Mouse (Mus musculus): ENCODE data around the gene Chpf. TPM values are rescaled to one million over a fixed set of nuclear protein-coding genes. Genes with fewer than 3 reads are reported as not detected.
A peak's percentile ranks its signal among the peaks of the same experiment; 100 is the strongest.

Gene Chpf
- polyA plus RNA-seq, 1 experiment from 2014 or later: 27.0 TPM

DNA sequence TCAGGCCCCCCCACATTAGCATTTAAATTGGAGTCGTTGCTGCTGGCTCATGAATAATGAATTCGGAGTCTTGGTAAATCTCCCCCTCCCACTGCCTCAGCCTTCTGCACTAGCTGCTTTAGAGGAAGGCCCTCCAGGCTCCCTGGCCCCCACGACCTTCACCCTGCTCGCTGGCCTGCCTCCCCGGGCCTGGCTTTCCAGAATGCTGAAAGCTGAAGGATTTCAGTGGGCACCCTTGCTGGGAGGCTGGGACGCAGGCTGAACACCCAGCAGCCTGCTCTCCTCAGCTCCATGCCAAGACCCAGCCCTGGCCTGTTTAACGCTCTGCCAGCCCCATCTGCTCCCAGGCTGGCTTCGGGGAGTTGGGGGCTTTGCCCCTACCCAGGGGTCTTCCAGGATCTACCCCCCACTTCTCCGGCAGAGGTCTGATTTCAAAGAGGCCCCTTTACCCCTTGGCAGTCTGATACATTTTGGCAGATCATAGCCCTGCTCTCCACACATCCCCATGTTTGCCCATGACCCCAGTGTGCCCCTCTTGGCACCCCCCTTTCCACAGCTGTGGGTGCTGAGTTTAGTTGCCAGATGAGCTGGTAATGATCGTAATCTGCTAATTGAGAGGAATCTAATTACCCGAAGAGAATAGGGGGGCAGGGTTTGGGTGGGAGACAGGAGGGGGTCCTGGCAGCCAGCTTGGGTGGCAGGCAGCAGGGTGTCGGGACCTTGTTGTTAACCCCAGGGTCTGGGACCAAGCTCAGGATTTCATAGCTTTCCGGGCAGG, 35.7 kb downstream of the Chpf start:
- WGBS: 54% methylated on average over 13 of the region's 13 CpGs
- Histone ChIP-seq H3K4me2 (ENCODE audit: low read length) (no peak overlapping the region), H3K4me1 (ENCODE audit: control insufficient read depth in 2 of 2, insufficient read depth in 2 of 2, low read length in 2 of 2) (peaks cover 20 to 40% of the 10 kb centered on the region in 2 experiments), H3K36me3 (ENCODE audit: control insufficient read depth, insufficient read depth, low read length) (peaks cover 40% of the 10 kb centered on the region), H3K27me3 (ENCODE audit: control insufficient read depth, insufficient read depth, low read length) (peaks cover 27% of the 10 kb centered on the region), H3K9me3 (ENCODE audit: control insufficient read depth, low read length) (no peaks in the 10 kb centered on the region), H3K9ac (ENCODE audit: low read length) (no peak overlapping the region), H3K4me3 (ENCODE audit: control insufficient read depth in 1 of 2, insufficient read depth in 1 of 2, low read depth in 1 of 2, low read length in 2 of 2) (no peak overlapping the region), H3K27ac (replicated peaks in 1 of 2; ENCODE audit: control insufficient read depth in 1 of 2, insufficient read depth in 1 of 2, low read depth in 2 of 2, low read length in 2 of 2) (no peak overlapping the region)
- ATAC-seq (ENCODE audit: insufficient number of reproducible peaks, insufficient read depth, low FRiP score, low read depth): no peak

- Histone ChIP-seq H3K36me3 (ENCODE audit: control insufficient read depth, insufficient read depth, low read length) (peaks cover 40% of the 10 kb centered on the region), H3K9me3 (ENCODE audit: control insufficient read depth, low read length) (no peaks in the 10 kb centered on the region), H3K4me2 (ENCODE audit: low read length) (no peak overlapping the region), H3K4me1 (ENCODE audit: control insufficient read depth in 2 of 2, insufficient read depth in 2 of 2, low read length in 2 of 2) (peaks cover 20 to 34% of the 10 kb centered on the region in 2 experiments), H3K9ac (ENCODE audit: low read length) (no peak overlapping the region), H3K4me3 (ENCODE audit: control insufficient read depth in 1 of 2, insufficient read depth in 1 of 2, low read depth in 1 of 2, low read length in 2 of 2) (no peak overlapping the region), H3K27ac (replicated peaks in 1 of 2; ENCODE audit: control insufficient read depth in 1 of 2, insufficient read depth in 1 of 2, low read depth in 2 of 2, low read length in 2 of 2) (no peak overlapping the region), H3K27me3 (ENCODE audit: control insufficient read depth, insufficient read depth, low read length) (peaks cover 22% of the 10 kb centered on the region; the same call in 1 of the 2 replicates)
- 69% methylated on average over 8 of the region's 8 CpGs for WGBS
- ATAC-seq (ENCODE audit: insufficient number of reproducible peaks, insufficient read depth, low FRiP score, low read depth): no peak
These were observed 36.3 kb downstream of the Chpf start for GRCm38 (mm10) chr1:75442811-75443210.

DNA sequence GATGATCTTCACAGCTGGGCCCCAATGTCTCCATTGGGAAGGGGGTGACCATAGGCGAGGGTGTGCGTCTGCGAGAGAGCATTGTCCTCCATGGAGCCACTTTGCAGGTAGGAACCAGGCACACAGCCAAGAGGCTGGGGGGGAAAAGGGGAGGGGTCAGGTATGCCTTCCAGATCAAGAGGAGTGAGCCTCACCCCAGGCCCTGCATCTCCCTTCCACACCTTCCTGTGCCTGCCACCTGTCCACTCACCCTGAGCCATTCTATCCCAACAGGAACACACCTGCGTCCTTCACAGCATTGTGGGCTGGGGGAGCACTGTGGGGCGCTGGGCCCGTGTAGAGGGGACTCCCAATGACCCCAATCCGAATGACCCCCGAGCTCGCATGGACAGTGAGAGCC, 36.9 kb downstream of the Chpf start:
- H3K9me3 ChIP-seq (ENCODE audit: control insufficient read depth, low read length): no peaks in the 10 kb centered on the region
- H3K4me1 ChIP-seq (ENCODE audit: control insufficient read depth in 2 of 2, insufficient read depth in 2 of 2, low read length in 2 of 2): peaks cover 19 to 29% of the 10 kb centered on the region in 2 experiments
- peaks cover 40% of the 10 kb centered on the region for H3K36me3 ChIP-seq (ENCODE audit: control insufficient read depth, insufficient read depth, low read length)
- H3K9ac ChIP-seq (ENCODE audit: low read length): no peak overlapping the region
- ATAC-seq (ENCODE audit: insufficient number of reproducible peaks, insufficient read depth, low FRiP score, low read depth): no peak
- peaks cover 16% of the 10 kb centered on the region; the same call in 1 of the 2 replicates for H3K27me3 ChIP-seq (ENCODE audit: control insufficient read depth, insufficient read depth, low read length)
- H3K27ac ChIP-seq (replicated peaks in 1 of 2; ENCODE audit: control insufficient read depth in 1 of 2, insufficient read depth in 1 of 2, low read depth in 2 of 2, low read length in 2 of 2): no peak overlapping the region
- no peak overlapping the region for H3K4me2 ChIP-seq (ENCODE audit: low read length)
- 84% methylated on average over 9 of the region's 9 CpGs for WGBS
- no peak overlapping the region for H3K4me3 ChIP-seq (ENCODE audit: control insufficient read depth in 1 of 2, insufficient read depth in 1 of 2, low read depth in 1 of 2, low read length in 2 of 2)

- 90% methylated on average over 15 of the region's 15 CpGs for WGBS
- Histone ChIP-seq H3K4me1 (ENCODE audit: control insufficient read depth in 2 of 2, insufficient read depth in 2 of 2, low read length in 2 of 2) (peaks cover 18 to 29% of the 10 kb centered on the region in 2 experiments), H3K36me3 (ENCODE audit: control insufficient read depth, insufficient read depth, low read length) (peaks cover 40% of the 10 kb centered on the region), H3K4me3 (ENCODE audit: control insufficient read depth in 1 of 2, insufficient read depth in 1 of 2, low read depth in 1 of 2, low read length in 2 of 2) (no peak overlapping the region), H3K9ac (ENCODE audit: low read length) (no peak overlapping the region), H3K4me2 (ENCODE audit: low read length) (no peak overlapping the region), H3K27ac (replicated peaks in 1 of 2; ENCODE audit: control insufficient read depth in 1 of 2, insufficient read depth in 1 of 2, low read depth in 2 of 2, low read length in 2 of 2) (no peak overlapping the region), H3K9me3 (ENCODE audit: control insufficient read depth, low read length) (no peaks in the 10 kb centered on the region), H3K27me3 (ENCODE audit: control insufficient read depth, insufficient read depth, low read length) (peaks cover 11% of the 10 kb centered on the region; the same call in 1 of the 2 replicates)
- ATAC-seq (ENCODE audit: insufficient number of reproducible peaks, insufficient read depth, low FRiP score, low read depth): no peak
These were observed 37.6 kb downstream of the Chpf start for GRCm38 (mm10) chr1:75441471-75441996.

DNA sequence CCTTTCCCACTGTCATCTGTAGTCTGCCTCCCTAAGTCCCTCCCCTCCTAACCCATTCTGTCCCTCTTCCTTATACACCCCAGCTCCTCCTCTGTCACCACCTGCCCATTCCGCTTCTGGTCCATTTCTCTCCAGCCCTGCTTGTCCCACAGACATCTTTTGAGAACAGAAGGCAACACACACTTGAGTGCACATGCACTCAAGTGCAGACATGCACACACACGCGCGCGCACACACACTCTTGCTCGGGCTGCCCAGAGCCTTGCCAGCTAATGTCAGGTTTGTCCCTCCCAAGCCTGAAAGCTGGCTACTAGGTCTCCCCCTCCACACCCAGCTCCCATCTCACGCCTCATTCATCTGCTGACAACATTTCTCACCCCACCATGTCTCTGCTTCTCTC, 38.4 kb downstream of the Chpf start:
- H3K9ac ChIP-seq (ENCODE audit: low read length): no peak overlapping the region
- no peak overlapping the region for H3K4me3 ChIP-seq (ENCODE audit: control insufficient read depth in 1 of 2, insufficient read depth in 1 of 2, low read depth in 1 of 2, low read length in 2 of 2)
- no peak overlapping the region for H3K27ac ChIP-seq (replicated peaks in 1 of 2; ENCODE audit: control insufficient read depth in 1 of 2, insufficient read depth in 1 of 2, low read depth in 2 of 2, low read length in 2 of 2)
- 91% methylated on average over 7 of the region's 7 CpGs for WGBS
- no peak for ATAC-seq (ENCODE audit: insufficient number of reproducible peaks, insufficient read depth, low FRiP score, low read depth)
- H3K27me3 ChIP-seq (ENCODE audit: control insufficient read depth, insufficient read depth, low read length): peaks cover 11% of the 10 kb centered on the region; the same call in 1 of the 2 replicates
- peaks cover 14 to 22% of the 10 kb centered on the region in 2 experiments for H3K4me1 ChIP-seq (ENCODE audit: control insufficient read depth in 2 of 2, insufficient read depth in 2 of 2, low read length in 2 of 2)
- no peak overlapping the region for H3K4me2 ChIP-seq (ENCODE audit: low read length)
- H3K36me3 ChIP-seq (ENCODE audit: control insufficient read depth, insufficient read depth, low read length): peaks cover 40% of the 10 kb centered on the region
- no peaks in the 10 kb centered on the region for H3K9me3 ChIP-seq (ENCODE audit: control insufficient read depth, low read length)

DNA sequence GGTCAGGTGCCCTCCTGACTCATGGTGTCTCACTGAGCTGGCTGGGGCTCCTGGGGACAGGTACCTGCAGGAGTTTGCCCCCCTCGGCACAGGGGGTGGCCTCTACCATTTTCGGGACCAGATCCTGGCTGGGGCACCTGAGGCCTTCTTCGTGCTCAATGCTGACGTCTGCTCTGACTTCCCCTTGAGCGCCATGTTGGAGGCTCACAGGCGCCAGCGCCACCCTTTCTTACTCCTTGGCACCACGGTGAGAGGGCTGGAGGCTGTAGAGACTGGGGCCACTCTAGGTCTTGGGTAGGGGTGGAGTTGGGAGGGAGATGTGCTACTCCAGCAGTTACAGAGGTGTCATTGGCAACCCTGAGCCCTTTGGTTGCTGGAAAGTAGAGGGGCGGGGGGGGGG, 40.3 kb downstream of the Chpf start:
- ATAC-seq (ENCODE audit: insufficient number of reproducible peaks, insufficient read depth, low FRiP score, low read depth): no peak
- no peak overlapping the region for H3K27ac ChIP-seq (replicated peaks in 1 of 2; ENCODE audit: control insufficient read depth in 1 of 2, insufficient read depth in 1 of 2, low read depth in 2 of 2, low read length in 2 of 2)
- H3K36me3 ChIP-seq (ENCODE audit: control insufficient read depth, insufficient read depth, low read length): peaks cover 40% of the 10 kb centered on the region
- peaks cover 9 to 13% of the 10 kb centered on the region in 2 experiments for H3K4me1 ChIP-seq (ENCODE audit: control insufficient read depth in 2 of 2, insufficient read depth in 2 of 2, low read length in 2 of 2)
- no peaks in the 10 kb centered on the region for H3K9me3 ChIP-seq (ENCODE audit: control insufficient read depth, low read length)
- H3K27me3 ChIP-seq (ENCODE audit: control insufficient read depth, insufficient read depth, low read length): no peaks in the 10 kb centered on the region
- H3K9ac ChIP-seq (ENCODE audit: low read length): no peak overlapping the region
- H3K4me3 ChIP-seq (ENCODE audit: control insufficient read depth in 1 of 2, insufficient read depth in 1 of 2, low read depth in 1 of 2, low read length in 2 of 2): no peak overlapping the region
- WGBS: 80% methylated on average over 8 of the region's 9 CpGs
- H3K4me2 ChIP-seq (ENCODE audit: low read length): no peak overlapping the region

DNA sequence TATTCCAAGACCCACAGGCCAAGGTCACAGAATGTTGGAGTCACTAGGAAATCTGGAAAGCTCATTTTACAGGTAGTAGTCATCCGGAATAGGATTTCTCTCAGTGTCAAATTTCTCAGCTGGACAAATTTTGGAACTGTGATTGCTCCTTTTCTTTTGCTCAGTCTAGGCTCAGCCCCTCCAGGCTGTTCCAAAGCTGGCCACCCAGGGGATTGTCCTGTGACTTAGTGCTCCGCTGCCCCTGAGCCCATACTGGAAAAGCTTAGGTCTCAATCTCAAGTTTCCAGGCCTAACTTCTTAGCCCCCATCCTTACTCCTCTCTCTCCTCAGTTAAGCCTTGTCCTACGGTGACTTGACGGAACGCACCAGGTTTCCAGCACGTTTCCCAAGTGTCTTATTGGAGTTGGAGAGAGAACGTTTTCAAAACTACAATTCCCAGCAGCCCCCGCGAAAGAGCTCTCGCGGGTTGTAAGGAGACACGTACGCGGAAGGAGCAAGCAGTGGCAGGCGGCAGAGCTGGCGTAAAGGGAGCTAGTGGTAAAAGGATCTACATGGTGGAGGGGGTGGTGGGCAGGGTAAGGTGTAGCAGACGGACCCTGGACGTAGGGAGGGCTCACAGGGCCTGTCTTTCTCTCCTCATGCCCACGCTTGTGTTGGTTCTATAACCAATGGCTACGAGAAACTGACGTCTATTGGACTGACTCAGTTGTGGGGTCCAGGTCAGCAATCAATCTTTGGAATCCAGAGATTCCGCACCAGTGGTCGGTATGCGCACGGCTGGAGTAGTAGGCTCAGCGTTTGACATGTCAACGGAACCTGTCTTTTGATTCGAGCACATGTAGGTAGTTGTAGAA, 43.4 kb downstream of the Chpf start, which contains the start of gene Gmppa:
Gene Gmppa (plus strand): TSS at position 456 of the 854 bp plus-strand sequence.
- peak; percentile 64; the same call in 1 of the 2 replicates for ATAC-seq (ENCODE audit: insufficient number of reproducible peaks, insufficient read depth, low FRiP score, low read depth)
- Histone ChIP-seq H3K4me2 (ENCODE audit: low read length) (peak within 1 kb of the TSS; percentile 84), H3K9ac (ENCODE audit: low read length) (peak within 1 kb of the TSS; percentile 90), H3K4me3 (ENCODE audit: control insufficient read depth in 1 of 2, insufficient read depth in 1 of 2, low read depth in 1 of 2, low read length in 2 of 2) (peak within 1 kb of the TSS; percentile 54 to 73), H3K27me3 (ENCODE audit: control insufficient read depth, insufficient read depth, low read length) (no peaks in the 10 kb centered on the region), H3K4me1 (ENCODE audit: control insufficient read depth in 2 of 2, insufficient read depth in 2 of 2, low read length in 2 of 2) (peaks cover 9 to 10% of the 10 kb centered on the region in 2 experiments), H3K36me3 (ENCODE audit: control insufficient read depth, insufficient read depth, low read length) (peaks cover 36% of the 10 kb centered on the region), H3K27ac (replicated peaks in 1 of 2; ENCODE audit: control insufficient read depth in 1 of 2, insufficient read depth in 1 of 2, low read depth in 2 of 2, low read length in 2 of 2) (peak within 1 kb of the TSS; percentile 34 to 77; a peak in 3 of 4 replicates), H3K9me3 (ENCODE audit: control insufficient read depth, low read length) (no peaks in the 10 kb centered on the region)
- WGBS: 6% methylated on average over 28 of the region's 28 CpGs
